Mouse (Mus musculus) neural tube, embryonic 15.5 days (tissue): ENCODE measurements at regions not wholly inside any gene's neighbourhood (a gene's known extent, or its start where the extent isn't known, plus 50 kb on each side); places are given as distances from the start of the nearest gene placed in this dataset.

Experiments used
- ATAC-seq: fragments of 200-750 bp; cut with Nextera tagmentation; 2 replicates; pipeline ENCODE4 v1.8.0; 2017; ENCODE audit warnings: mild to moderate bottlenecking, moderate TSS enrichment, moderate library complexity; ENCODE audit not compliant: low FRiP score
- H3K27ac ChIP-seq: fragments of 300-500 bp; sonication (generic); replicated peaks from 2 replicates; pipeline ENCODE4 v1.5.1; 2015; ENCODE audit warnings: mild to moderate bottlenecking, inconsistent platforms
- H3K27me3 ChIP-seq: fragments of 300-500 bp; sonication (generic); replicated peaks from 2 replicates; pipeline ENCODE4 v1.6.1; 2015; ENCODE audit warnings: inconsistent platforms
- H3K36me3 ChIP-seq: fragments of 300-500 bp; sonication (generic); 2 replicates; pipeline ENCODE4 v1.6.1; 2015; ENCODE audit warnings: inconsistent platforms
- H3K4me1 ChIP-seq: fragments of 300-500 bp; sonication (generic); 2 replicates; pipeline ENCODE4 v1.6.1; 2015; ENCODE audit warnings: inconsistent platforms
- H3K4me2 ChIP-seq: fragments of 300-500 bp; sonication (generic); 2 replicates; pipeline ENCODE4 v1.6.1; 2015; ENCODE audit warnings: inconsistent platforms, mild to moderate bottlenecking, moderate library complexity
- H3K4me3 ChIP-seq: fragments of 300-500 bp; sonication (generic); replicated peaks from 2 replicates; pipeline ENCODE4 v1.5.1; 2015; ENCODE audit warnings: mild to moderate bottlenecking, inconsistent platforms
- H3K9ac ChIP-seq: fragments of 300-500 bp; sonication (generic); replicated peaks from 2 replicates; pipeline ENCODE4 v1.6.1; 2015; ENCODE audit warnings: mild to moderate bottlenecking, inconsistent platforms
- H3K9me3 ChIP-seq: fragments of 300-500 bp; sonication (generic); replicated peaks from 2 replicates; pipeline ENCODE4 v1.6.1; 2016; ENCODE audit warnings: inconsistent platforms
- WGBS: fragments of 180-500 bp; shearing (Covaris S2); methylation state at CpG from one replicate; pipeline ENCODE4 v1.1.7; 2015; ENCODE audit warnings: mixed read lengths; 5-methylcytosine and 5-hydroxymethylcytosine counted together

- Histone ChIP-seq H3K4me2 (no peak overlapping the region), H3K9me3 (no peaks in the 10 kb centered on the region), H3K4me3 (no peak overlapping the region), H3K27me3 (no peaks in the 10 kb centered on the region), H3K27ac (no peak overlapping the region), H3K9ac (no peak overlapping the region), H3K4me1 (no peaks in the 10 kb centered on the region), H3K36me3 (no peaks in the 10 kb centered on the region)
- WGBS, result 76% methylated on average over 3 of the region's 3 CpGs
- no peak for ATAC-seq
These were observed 102.5 kb upstream of the Cpm start for GRCm38 (mm10) chr10:117526834-117527188.

DNA sequence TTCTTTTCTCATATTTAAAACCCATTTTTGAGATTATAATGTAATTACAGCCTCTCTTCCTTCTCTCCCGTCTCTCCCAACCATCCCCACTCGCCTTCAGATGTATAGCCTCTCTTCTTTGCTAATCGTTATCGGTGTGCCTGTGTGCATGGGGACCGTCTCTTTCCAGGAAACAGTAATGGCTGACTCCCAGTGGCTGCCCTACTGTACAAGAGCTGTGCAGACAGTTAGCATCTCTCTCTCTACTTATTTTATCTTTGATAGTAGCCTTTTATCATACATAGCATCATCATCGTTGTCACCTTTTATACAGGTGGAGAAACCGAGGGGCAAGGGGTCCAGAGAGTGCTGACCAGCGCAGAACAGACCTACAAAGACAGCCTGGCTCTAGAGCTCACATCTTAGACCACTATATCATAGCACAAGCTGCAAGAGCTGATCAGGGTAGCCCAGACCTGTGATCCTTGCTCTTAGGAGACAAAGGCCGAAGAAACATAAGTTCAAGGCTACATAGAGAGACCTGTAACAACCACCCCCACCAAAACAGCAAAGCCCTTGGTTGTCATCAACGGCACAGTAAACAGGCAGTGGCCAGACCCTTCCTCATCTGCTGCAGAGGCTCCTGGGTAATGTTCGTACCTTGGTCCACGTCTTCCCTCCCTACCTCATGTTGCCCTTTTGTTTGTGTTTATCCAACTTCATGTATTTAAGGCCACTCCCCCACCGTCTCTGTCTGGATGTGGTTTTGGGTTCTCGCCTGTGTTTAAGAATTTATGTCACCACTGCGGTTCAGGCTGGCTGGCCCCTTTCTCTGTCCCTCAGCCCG, 103.1 kb upstream of the Cpm start:
- WGBS, result 83% methylated on average over 16 of the region's 16 CpGs

GRCm38 (mm10) chr10:117525608-117526007, 103.7 kb upstream of the Cpm start:
- Histone ChIP-seq H3K4me2 (no peak overlapping the region), H3K4me1 (no peaks in the 10 kb centered on the region), H3K9me3 (no peaks in the 10 kb centered on the region), H3K4me3 (no peak overlapping the region), H3K27me3 (no peaks in the 10 kb centered on the region), H3K36me3 (no peaks in the 10 kb centered on the region), H3K27ac (no peak overlapping the region), H3K9ac (no peak overlapping the region)
- no peak for ATAC-seq
- WGBS, result 52% methylated on average over 3 of the region's 3 CpGs

More for the DNA sequence above, 103.1 kb upstream of the Cpm start:
- Histone ChIP-seq H3K9ac (no peak overlapping the region), H3K9me3 (no peaks in the 10 kb centered on the region), H3K27me3 (no peaks in the 10 kb centered on the region), H3K27ac (no peak overlapping the region), H3K4me2 (no peak overlapping the region), H3K4me3 (no peak overlapping the region), H3K36me3 (no peaks in the 10 kb centered on the region), H3K4me1 (no peaks in the 10 kb centered on the region)
- no peak for ATAC-seq

DNA sequence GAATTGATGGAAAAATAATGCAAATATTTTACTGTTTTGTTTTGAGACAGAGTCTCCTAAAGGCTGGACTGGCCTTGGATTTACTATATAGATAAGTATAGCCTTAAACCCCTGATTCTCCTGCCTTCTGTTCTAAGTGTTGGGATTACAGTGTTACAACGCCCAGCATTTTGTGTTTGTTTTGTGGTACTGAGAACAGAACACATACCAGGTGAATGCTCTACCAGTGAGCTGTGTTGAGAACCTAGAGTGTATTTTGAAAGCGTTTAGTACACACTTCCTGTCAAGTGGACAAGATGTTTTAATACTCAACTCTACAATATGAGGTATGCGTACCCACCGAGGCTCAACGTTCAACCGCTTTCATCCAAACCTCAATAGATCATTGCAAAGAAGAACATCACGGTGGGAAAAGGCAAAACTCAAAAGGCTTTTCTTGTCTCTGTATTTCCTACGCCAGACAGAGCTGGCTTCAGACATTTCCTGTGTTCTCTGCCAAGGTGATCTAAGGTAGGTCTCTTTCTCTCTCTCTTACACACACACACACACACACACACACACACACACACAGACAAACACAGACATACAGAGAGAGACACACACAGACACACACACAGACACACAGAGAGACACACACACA, 104.3 kb upstream of the Cpm start:
- no peaks in the 10 kb centered on the region for H3K4me1 ChIP-seq
- H3K4me3 ChIP-seq, result no peak overlapping the region
- WGBS, result 86% methylated on average over 8 of the region's 8 CpGs
- H3K9me3 ChIP-seq, result no peaks in the 10 kb centered on the region
- no peak overlapping the region for H3K4me2 ChIP-seq
- no peak overlapping the region for H3K27ac ChIP-seq
- ATAC-seq, result no peak
- no peaks in the 10 kb centered on the region for H3K36me3 ChIP-seq
- no peak overlapping the region for H3K9ac ChIP-seq
- H3K27me3 ChIP-seq, result no peaks in the 10 kb centered on the region

DNA sequence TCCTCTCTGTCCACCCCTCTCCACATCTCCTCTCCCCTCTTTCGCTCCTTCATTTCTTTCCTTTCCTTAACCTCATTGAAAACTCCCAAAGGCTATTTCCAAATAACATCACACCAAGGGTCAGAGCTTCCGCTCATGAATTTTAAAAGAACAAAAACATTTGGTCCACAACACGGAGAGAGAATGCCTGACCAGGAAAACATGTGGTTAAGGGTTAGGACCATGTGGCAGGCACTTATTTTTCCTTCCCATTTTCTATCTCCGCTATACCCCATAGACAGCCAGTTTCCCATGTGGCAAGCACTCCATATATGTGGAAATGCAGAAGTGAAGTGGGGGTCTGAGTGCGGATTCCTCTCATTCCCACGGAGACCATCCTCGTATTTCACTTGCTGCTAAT, 105.2 kb upstream of the Cpm start:
- Histone ChIP-seq H3K4me3 (no peak overlapping the region), H3K9me3 (no peaks in the 10 kb centered on the region), H3K4me2 (no peak overlapping the region), H3K27me3 (no peaks in the 10 kb centered on the region), H3K9ac (no peak overlapping the region), H3K4me1 (no peaks in the 10 kb centered on the region), H3K36me3 (no peaks in the 10 kb centered on the region), H3K27ac (no peak overlapping the region)
- WGBS, result 87% methylated on average over 7 of the region's 7 CpGs
- no peak for ATAC-seq

DNA sequence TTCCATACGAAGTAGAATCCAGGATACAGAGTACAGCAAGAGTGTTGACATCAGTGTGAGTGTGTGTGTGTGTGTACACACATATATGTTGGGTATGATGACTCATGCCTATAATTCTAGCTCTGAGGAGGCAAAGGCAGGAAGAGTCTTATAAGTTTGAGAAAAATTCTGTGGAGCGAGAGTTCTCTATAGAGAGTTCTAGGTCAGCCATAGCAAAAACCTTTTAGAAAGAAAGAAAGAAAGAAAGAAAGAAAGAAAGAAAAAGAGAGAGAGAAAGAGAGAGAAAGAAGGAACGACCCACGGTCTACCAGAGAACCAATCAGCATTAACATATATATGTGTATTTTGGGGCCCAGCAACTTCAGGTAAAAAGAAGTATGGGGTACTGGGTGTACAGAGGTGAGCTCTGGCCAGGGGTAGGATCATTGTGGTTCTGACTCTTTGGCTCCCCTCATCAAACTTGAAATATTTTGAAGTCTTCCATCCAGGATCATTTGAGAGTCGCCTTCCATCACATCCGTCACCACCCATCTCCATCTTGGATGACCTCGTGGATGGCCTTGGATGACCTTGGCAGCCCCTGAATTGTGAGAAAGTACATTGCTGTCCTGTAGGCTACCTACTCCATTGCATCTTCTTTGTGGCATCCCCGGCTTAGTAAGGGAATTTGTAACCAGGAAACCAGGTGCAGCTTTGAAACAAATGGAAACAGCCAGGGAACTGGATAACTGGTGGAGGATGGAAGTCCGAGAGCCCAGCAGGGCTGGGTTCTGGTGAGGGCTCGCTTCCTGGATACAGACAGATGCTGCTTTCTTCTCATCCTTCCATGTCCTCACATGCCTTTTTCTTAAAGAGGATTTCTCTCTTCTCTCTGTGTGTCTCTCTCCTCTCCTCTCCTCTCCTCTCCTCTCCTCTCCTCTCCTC, 106.1 kb upstream of the Cpm start:
- Histone ChIP-seq H3K36me3 (no peaks in the 10 kb centered on the region), H3K9me3 (no peaks in the 10 kb centered on the region), H3K27ac (no peak overlapping the region), H3K27me3 (no peaks in the 10 kb centered on the region), H3K9ac (no peak overlapping the region), H3K4me2 (no peak overlapping the region), H3K4me3 (no peak overlapping the region), H3K4me1 (no peaks in the 10 kb centered on the region)
- ATAC-seq, result no peak
- 96% methylated on average over 10 of the region's 10 CpGs for WGBS

DNA sequence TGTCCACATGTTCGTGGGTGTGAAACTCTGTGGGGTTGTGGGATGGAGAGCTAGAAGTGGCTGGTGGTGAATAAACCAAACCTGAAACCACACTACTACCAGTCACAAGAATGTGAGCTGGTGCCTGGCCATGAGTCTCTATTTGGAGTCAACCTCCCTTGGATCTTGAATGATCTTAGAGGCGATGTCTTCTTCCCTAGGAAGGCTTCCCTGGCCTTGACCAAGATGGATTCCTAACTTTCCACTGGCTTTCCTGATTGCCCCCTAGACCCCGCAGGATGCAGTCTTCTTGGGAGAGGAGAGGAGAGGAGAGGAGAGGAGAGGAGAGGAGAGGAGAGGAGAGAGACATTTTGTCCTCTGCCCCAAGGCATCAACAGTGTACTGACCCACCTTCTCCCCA, 106.9 kb upstream of the Cpm start:
- Histone ChIP-seq H3K9ac (no peak overlapping the region), H3K4me2 (no peak overlapping the region), H3K9me3 (no peaks in the 10 kb centered on the region), H3K27ac (no peak overlapping the region), H3K36me3 (no peaks in the 10 kb centered on the region), H3K4me3 (no peak overlapping the region), H3K27me3 (no peaks in the 10 kb centered on the region), H3K4me1 (peaks cover 2% of the 10 kb centered on the region; the same call in 1 of the 2 replicates)
- WGBS, result 89% methylated on average over 3 of the region's 3 CpGs
- no peak for ATAC-seq

DNA sequence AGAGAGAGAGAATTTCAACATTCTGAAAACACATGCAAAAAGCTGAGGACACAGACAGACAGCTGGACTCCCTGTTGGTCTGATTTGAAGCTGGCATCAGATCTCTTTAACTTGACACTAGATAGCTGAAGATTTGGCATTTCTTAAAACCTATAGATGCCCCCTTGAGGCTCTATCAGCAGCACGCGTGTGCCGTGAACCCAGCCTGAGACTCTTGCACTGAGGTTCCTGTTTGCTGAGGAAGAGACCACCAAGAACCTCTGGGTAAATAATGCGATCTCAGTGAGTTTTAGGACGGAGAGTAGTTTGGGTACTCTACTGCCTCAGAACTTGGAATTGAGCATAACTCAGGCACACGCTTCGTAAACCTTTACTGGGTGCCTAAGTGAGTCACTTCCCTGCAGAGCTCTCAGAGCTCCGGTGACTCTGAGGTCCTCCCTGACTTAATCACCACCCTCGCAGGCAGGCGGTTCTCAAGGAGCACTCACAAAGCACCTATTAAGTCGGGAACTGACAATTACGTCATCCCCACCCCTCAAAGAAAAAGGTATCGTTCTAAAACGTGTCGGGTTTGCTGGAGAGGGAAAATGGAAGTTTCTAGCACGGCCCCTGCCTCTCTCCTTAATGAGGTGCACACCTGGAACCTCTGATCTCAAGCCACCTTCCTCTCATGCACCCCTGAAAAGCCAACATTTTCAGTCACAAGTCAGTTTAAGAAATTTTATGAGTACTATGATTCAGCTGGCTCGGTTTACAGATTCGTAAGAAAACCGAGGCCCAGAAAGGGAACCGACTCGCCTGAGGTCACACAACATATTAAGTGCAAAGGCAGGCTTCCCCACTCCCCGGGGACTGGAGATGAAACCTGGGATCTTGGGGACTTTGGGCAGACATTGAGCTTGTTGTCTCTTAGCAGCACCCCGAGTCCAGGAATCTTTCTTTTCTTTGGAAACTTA, 107.7 kb upstream of the Cpm start:
- H3K4me2 ChIP-seq, result no peak overlapping the region
- 67% methylated on average over 23 of the region's 23 CpGs for WGBS

DNA sequence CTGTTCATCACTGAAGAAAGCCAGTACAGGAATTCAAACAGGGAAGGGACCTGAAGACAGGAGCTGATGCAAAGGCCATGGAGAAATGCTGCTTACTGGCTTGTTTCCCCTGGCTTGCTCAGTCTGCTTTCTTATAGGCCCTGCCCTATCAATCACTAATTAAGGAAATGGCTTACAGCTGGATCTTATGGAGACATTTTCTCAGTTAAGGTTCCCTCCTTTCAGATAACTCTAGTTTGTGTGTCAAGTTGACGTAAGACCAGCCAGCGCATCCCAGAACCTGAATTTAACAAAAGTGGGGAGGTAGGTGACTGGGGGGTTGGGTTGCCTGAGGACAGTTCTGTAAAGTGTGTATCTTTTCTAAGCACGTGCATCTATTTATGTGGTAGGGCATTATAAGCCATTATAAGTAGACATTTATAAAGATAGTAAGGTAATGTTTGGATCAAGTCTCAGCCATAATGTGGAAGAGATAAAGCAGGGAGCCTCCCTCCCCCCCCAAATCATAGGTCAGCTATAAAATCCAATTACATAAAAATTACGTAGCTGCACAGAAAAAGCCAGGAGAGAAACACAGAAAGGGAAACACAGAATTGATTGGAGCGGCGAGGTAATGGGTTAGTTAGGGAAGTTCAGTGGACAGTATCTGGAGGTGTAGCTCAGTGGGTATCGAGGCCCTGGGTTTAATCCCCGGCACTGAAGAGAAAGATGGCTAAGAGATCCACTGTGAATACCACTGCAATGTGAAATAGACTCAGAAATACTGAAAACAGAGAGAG, 108.6 kb upstream of the Cpm start:
- Histone ChIP-seq H3K9ac (no peak overlapping the region), H3K4me1 (peaks cover 5% of the 10 kb centered on the region; the same call in 1 of the 2 replicates), H3K4me2 (no peak overlapping the region), H3K36me3 (no peaks in the 10 kb centered on the region), H3K27ac (no peak overlapping the region), H3K27me3 (no peaks in the 10 kb centered on the region), H3K9me3 (no peaks in the 10 kb centered on the region), H3K4me3 (no peak overlapping the region)
- no peak for ATAC-seq
- WGBS, result 86% methylated on average over 8 of the region's 8 CpGs

More for the DNA sequence above, 107.7 kb upstream of the Cpm start:
- ATAC-seq, result no peak
- no peak overlapping the region for H3K27ac ChIP-seq
- peaks cover 5% of the 10 kb centered on the region; the same call in 1 of the 2 replicates for H3K4me1 ChIP-seq
- no peaks in the 10 kb centered on the region for H3K9me3 ChIP-seq
- no peak overlapping the region for H3K9ac ChIP-seq
- no peaks in the 10 kb centered on the region for H3K36me3 ChIP-seq
- no peaks in the 10 kb centered on the region for H3K27me3 ChIP-seq
- H3K4me3 ChIP-seq, result no peak overlapping the region

DNA sequence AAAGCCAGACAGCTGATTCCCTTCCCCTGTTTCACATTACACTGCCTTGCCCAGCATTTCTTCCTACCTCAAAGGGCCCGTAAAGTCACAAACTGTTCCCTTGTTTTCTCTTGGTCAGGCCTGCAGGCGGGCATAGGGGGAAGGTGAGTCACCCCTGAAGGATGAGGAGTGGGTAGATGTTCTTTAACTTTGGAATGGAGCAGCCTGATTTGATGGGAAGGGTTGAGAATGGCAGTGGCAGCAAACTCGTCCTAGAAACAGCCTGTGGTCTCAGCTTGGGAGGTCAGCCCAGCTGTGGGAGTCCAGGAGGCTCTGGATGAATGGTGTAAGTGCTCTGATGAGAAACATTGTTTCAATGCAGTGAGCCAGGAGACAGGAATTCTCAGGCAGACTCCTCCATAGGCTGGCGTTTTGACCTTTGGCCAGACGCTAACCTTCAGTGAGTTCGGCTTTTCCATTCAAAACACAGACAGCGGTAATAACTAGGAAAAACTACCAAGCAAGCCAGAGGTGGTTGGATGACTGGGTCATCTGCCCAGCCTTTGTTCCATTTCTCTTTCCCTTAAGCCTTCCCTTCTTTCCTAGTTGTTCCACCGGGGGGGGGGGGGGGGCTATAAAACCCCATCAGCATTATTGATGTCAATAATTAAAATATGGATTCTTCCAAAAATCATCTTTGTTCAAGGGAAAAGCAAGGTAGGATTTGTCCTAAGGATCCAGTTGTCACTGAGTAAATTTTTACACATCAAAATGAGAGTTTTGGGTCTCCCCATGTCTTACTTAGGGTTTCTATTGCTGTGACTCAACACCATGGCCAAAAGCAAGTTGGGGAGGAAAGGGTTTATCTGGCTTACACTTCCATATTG, 109.4 kb upstream of the Cpm start:
- Histone ChIP-seq H3K36me3 (no peaks in the 10 kb centered on the region), H3K9me3 (no peaks in the 10 kb centered on the region), H3K27ac (no peak overlapping the region), H3K4me2 (no peak overlapping the region), H3K4me1 (peaks cover 5% of the 10 kb centered on the region; the same call in 1 of the 2 replicates), H3K4me3 (no peak overlapping the region), H3K9ac (no peak overlapping the region), H3K27me3 (no peaks in the 10 kb centered on the region)
- no peak for ATAC-seq
- 28% methylated on average over 8 of the region's 8 CpGs for WGBS
